Mouse (Mus musculus) liver, embryonic 14.5 days (tissue): ENCODE data around the gene Porcn. TPM values are rescaled to one million over a fixed set of nuclear protein-coding genes. Genes with fewer than 3 reads are reported as not detected.

Source experiments
- ATAC-seq: fragments of 200-750 bp; cut with Nextera tagmentation; 2 replicates; pipeline ENCODE4 v1.8.0; 2017; ENCODE audit warnings: moderate number of reproducible peaks, mild to moderate bottlenecking, moderate library complexity; ENCODE audit not compliant: insufficient read depth
- DNase-seq, 3 experiments: peaks; one replicate each; pipeline ENCODE4 v3.0.0-alpha.2; 2012 to 2013; ENCODE audit warnings: low read depth in 3 of 3, low spot score in 3 of 3
- H3K27ac ChIP-seq: fragments of 300-500 bp; sonication (generic); 2 replicates; pipeline ENCODE4 v1.5.1; 2014; ENCODE audit warnings: moderate library complexity, mild to moderate bottlenecking, control low read depth, inconsistent platforms
- H3K27me3 ChIP-seq: fragments of 300-500 bp; sonication (generic); 2 replicates; pipeline ENCODE4 v1.6.1; 2014; ENCODE audit warnings: mild to moderate bottlenecking, low read length, moderate library complexity; ENCODE audit not compliant: control insufficient read depth, insufficient read depth
- H3K36me3 ChIP-seq: fragments of 300-500 bp; sonication (generic); replicated peaks from 2 replicates; pipeline ENCODE4 v1.6.1; 2014; ENCODE audit warnings: low read depth; ENCODE audit not compliant: control insufficient read depth, insufficient read depth
- H3K4me1 ChIP-seq, 2 experiments: fragments of 200-500 bp in 1 of 2; fragments of 300-500 bp in 1 of 2; sonication (generic) in 1 of 2; replicated peaks; 2 replicates each; pipeline ENCODE4 v1.6.1; 2012 to 2014; ENCODE audit warnings: antibody characterized with exemption in 1 of 2, inconsistent platforms in 1 of 2, low read length in 1 of 2; ENCODE audit not compliant: control insufficient read depth in 2 of 2, insufficient read depth in 2 of 2
- H3K4me2 ChIP-seq: fragments of 300-500 bp; sonication (generic); 2 replicates; pipeline ENCODE4 v1.6.1; 2014; ENCODE audit warnings: low read depth, mild to moderate bottlenecking, control low read depth, moderate library complexity
- H3K4me3 ChIP-seq, 2 experiments: fragments of 200-500 bp in 1 of 2; fragments of 300-500 bp in 1 of 2; sonication (generic) in 1 of 2; 2 replicates each; pipeline ENCODE4 v1.5.1; 2012 to 2014; ENCODE audit warnings: low read depth in 2 of 2, low read length in 2 of 2, mild to moderate bottlenecking in 2 of 2, control low read depth in 1 of 2, inconsistent platforms in 1 of 2, moderate library complexity in 1 of 2; ENCODE audit not compliant: insufficient read depth in 1 of 2
- H3K9ac ChIP-seq: fragments of 300-500 bp; sonication (generic); replicated peaks from 2 replicates; pipeline ENCODE4 v1.6.1; 2014; ENCODE audit warnings: mild to moderate bottlenecking, control low read depth, moderate library complexity
- H3K9me3 ChIP-seq: fragments of 300-500 bp; sonication (generic); 2 replicates; pipeline ENCODE4 v1.6.1; 2016; ENCODE audit warnings: low read length, mixed read lengths; ENCODE audit not compliant: control insufficient read depth
- CTCF ChIP-seq: IDR thresholded peaks from 2 replicates; pipeline ENCODE4 v1.5.1; 2016; ENCODE audit warnings: antibody characterized with exemption, low read depth, control low read depth
- EP300 ChIP-seq: IDR thresholded peaks from 2 replicates; pipeline ENCODE4 v1.6.1; 2016; ENCODE audit warnings: antibody characterized with exemption, low read depth
- WGBS: fragments of 180-500 bp; shearing (Covaris S2); extraction: QIAGEN DNeasy Blood & Tissue Kit; methylation state at CpG from one replicate; pipeline ENCODE4 v1.1.7; 2014; ENCODE audit not compliant: insufficient replicate concordance; 5-methylcytosine and 5-hydroxymethylcytosine counted together
- polyA plus RNA-seq, 2 experiments: library from polyadenylated mRNA; depleted of rRNA in 1 of 2; stranded (reverse) in 1 of 2; unstranded in 1 of 2; fragments of >200 nt; fragmentation: Nextera tagmentation in 1 of 2; extraction: Ambion mirVana in 1 of 2; gene quantifications; 2 replicates each; pipeline versions ENCODE4 v1.2.1 to v1.2.3; 2012 to 2014

Gene Porcn
- polyA plus RNA-seq, 2 experiments: 0.53 to 1.2 TPM

DNA sequence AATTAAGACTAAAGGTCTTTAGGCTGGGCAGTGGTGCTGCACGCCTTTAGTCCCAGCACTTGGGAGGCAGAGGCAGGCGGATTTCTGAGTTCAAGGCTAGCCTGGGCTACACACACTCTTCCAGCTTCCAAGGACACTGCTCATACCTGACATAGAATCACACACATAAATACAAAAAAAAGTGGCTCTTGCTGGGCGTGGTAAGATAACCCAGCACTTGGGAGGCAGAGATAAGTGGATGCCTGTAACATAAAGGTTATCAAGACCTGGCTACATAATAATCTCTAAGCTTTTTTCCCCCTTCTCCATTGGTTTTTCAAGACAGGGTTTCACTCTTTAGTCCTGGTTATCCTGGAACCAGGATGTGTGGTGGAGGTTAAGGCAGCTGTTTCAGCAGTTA lies 27.3 kb upstream of the Porcn start:
- H3K27me3 ChIP-seq: no peaks in the 10 kb centered on the region
- H3K36me3 ChIP-seq: no peaks in the 10 kb centered on the region
- peaks cover 4% of the 10 kb centered on the region in 2 experiments; a peak in 3 of 4 replicates for H3K4me1 ChIP-seq
- no peak overlapping the region for H3K4me3 ChIP-seq
- 0 out of 2 replicates have a peak, but pooled peaks have one; percentile 25 for TF ChIP-seq EP300
- TF ChIP-seq CTCF: no peak
- ATAC-seq: no peak
- H3K4me2 ChIP-seq: no peak overlapping the region
- no peak for DNase-seq
- 47% methylated on average over 3 of the region's 3 CpGs for WGBS
- H3K9me3 ChIP-seq: no peaks in the 10 kb centered on the region
- no peak overlapping the region for H3K9ac ChIP-seq
- no peak overlapping the region for H3K27ac ChIP-seq

DNA sequence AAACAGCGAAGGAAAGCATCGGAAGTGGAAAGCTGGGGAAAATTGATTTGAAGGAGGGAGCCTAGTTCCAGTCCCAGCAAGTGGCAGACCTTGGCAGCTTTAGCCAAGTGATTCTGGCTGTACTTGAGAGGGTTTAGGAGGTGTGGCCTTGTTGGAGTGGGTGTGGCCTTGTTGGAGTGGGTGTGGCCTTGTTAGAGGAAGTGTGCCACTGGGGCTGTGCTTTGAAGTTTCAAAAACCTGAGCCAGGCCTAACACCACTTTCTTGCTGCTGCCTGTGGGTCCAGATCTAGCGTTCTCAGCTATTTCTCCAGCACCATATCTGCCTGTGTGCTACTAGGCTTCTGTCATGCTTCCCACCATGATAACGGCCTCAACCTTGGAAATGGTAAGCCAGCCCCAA lies 23.9 kb upstream of the Porcn start:
- Histone ChIP-seq H3K4me2 (no peak overlapping the region), H3K4me1 (peaks cover 4% of the 10 kb centered on the region in 2 experiments; a peak in 3 of 4 replicates), H3K36me3 (no peaks in the 10 kb centered on the region), H3K27me3 (no peaks in the 10 kb centered on the region), H3K4me3 (no peak overlapping the region), H3K27ac (no peak overlapping the region), H3K9me3 (no peaks in the 10 kb centered on the region), H3K9ac (no peak overlapping the region)
- 72% methylated on average over 4 of the region's 4 CpGs for WGBS
- DNase-seq (no peak), ATAC-seq (no peak)
- TF ChIP-seq CTCF (no peak), EP300 (no peak)

DNA sequence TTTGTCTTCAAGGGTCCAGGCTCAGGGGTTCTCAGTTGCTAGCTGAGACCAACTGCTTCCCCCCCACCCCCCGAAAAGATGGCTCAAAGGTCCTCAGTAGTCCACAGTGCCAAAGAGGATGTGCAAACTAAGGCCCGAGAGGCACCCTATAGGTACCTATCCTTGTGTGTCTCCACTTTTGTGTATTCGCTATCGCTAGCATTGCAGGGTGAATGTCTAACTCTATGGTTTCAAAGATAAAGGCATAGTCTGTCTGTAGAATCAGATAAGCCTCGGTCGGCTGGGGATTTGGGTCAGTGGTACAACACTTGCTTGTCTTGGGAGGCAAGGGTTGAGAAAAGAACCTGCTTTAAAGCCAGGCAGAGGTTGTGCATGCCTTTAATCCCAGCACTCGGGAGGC lies 17.1 kb upstream of the Porcn start:
- ATAC-seq: no peak

DNA sequence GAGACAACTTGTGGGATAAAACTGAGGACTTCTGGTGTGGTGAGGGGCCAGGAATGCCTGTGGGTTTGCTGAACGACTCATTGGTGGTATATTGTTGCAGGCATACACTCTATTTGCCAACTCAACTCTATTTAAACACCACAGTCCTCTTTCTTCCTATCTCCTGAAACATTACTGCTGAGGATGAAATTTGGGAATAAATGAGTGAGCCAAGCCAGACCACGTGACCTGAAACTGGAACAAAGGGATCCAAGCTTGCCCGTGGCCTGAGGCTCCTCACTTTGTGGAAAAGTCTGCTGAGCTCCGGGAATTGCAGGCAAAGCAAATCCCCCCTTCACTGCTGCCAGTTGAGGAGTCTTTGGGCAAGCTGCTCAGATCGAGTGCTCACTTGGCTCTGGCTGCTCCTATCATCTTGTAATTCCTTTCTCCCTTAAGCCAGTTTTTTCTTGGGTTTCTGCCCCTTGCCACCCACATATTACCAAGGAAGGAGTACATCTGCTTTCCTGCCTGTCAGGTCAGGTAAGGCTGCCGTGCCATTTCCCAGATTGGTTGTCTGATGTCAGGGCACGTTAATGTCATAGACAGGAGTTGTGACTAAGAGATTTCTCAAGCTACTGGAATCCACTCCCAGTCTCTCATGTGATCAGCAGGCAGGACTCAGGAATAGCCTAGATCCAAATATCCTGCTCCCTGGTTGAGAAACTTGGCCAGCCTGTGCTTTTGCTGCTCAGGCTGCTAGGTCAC lies 16.5 kb upstream of the Porcn start:
- no peak overlapping the region for H3K27ac ChIP-seq
- H3K4me3 ChIP-seq: no peak overlapping the region
- H3K4me2 ChIP-seq: no peak overlapping the region
- DNase-seq: no peak
- H3K9me3 ChIP-seq: no peaks in the 10 kb centered on the region
- TF ChIP-seq CTCF (no peak), EP300 (no peak)
- H3K27me3 ChIP-seq: no peaks in the 10 kb centered on the region
- H3K36me3 ChIP-seq: no peaks in the 10 kb centered on the region
- H3K4me1 ChIP-seq: peaks cover 0 to 4% of the 10 kb centered on the region in 2 experiments; a peak in 2 of 4 replicates
- 46% methylated on average over 7 of the region's 7 CpGs for WGBS
- H3K9ac ChIP-seq: no peak overlapping the region
- no peak for ATAC-seq

More for the DNA sequence above, 17.1 kb upstream of the Porcn start:
- Histone ChIP-seq H3K4me1 (peaks cover 0 to 4% of the 10 kb centered on the region in 2 experiments; a peak in 2 of 4 replicates), H3K27me3 (no peaks in the 10 kb centered on the region), H3K4me2 (no peak overlapping the region), H3K27ac (no peak overlapping the region), H3K36me3 (no peaks in the 10 kb centered on the region), H3K4me3 (no peak overlapping the region), H3K9me3 (no peaks in the 10 kb centered on the region), H3K9ac (no peak overlapping the region)
- DNase-seq: no peak
- WGBS: 39% methylated on average over 7 of the region's 7 CpGs
- TF ChIP-seq CTCF: no peak
- TF ChIP-seq EP300: no peak

DNA sequence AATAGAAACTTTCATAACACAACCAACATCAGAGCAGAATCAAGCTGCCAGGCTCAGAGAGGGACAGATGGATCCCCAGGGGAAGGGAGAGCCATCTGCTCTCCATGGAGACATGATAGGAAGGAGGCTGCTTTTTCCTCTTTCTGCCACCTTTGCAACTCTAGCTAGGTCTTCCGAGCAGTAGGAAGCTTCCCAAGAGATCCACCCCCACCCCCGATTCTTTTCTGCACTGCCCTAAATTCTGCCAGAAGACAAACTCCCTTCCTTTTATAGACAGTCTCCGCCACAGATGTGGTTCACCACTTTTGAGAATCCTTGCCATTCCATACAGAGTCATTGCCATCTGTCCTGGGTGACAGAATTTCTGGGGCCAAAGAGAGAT lies 16.0 kb upstream of the Porcn start:
- WGBS: 36% methylated on average over 3 of the region's 3 CpGs
- no peak overlapping the region for H3K4me3 ChIP-seq
- DNase-seq (no peak), ATAC-seq (no peak)
- H3K9ac ChIP-seq: no peak overlapping the region
- peaks cover 0 to 4% of the 10 kb centered on the region in 2 experiments; a peak in 2 of 4 replicates for H3K4me1 ChIP-seq
- no peaks in the 10 kb centered on the region for H3K9me3 ChIP-seq
- no peaks in the 10 kb centered on the region for H3K36me3 ChIP-seq
- no peaks in the 10 kb centered on the region for H3K27me3 ChIP-seq
- TF ChIP-seq EP300 (no peak), CTCF (no peak)
- H3K27ac ChIP-seq: no peak overlapping the region
- no peak overlapping the region for H3K4me2 ChIP-seq
